Mouse (Mus musculus) olfactory bulb, adult 2 months (tissue): ENCODE results near the gene Picalm. TPM values are rescaled to one million over a fixed set of nuclear protein-coding genes. Genes with fewer than 3 reads are reported as not detected.
"Not testable (repeated sequence)": the region's sequence is repeated elsewhere in the genome, so short reads cannot be mapped to it uniquely, and the experiment has no call there.

Experiments used
- H3K27ac ChIP-seq: fragments of 200-500 bp; 2 replicates; pipeline ENCODE4 v1.5.1; 2012; ENCODE audit warnings: low read depth, low read length; ENCODE audit not compliant: insufficient read depth
- H3K4me1 ChIP-seq: fragments of 200-500 bp; 2 replicates; pipeline ENCODE4 v1.6.1; 2012; ENCODE audit warnings: low read length; ENCODE audit not compliant: control insufficient read depth, insufficient read depth
- H3K4me3 ChIP-seq: fragments of 200-500 bp; 2 replicates; pipeline ENCODE4 v1.5.1; 2012; ENCODE audit warnings: mild to moderate bottlenecking, low read depth, low read length, moderate library complexity; ENCODE audit not compliant: insufficient read depth
- CTCF ChIP-seq: fragments of 200-500 bp; IDR thresholded peaks from 2 replicates; pipeline ENCODE4 v1.5.1; 2012; ENCODE audit warnings: low read depth, mild to moderate bottlenecking, low read length, moderate library complexity; ENCODE audit not compliant: insufficient read depth
- POLR2A ChIP-seq: fragments of 200-500 bp; IDR thresholded peaks from 2 replicates; pipeline ENCODE4 v1.6.1; 2012; ENCODE audit warnings: mild to moderate bottlenecking, low read depth, low read length, moderate library complexity; ENCODE audit not compliant: insufficient read depth
- WGBS: fragments of 180-500 bp; shearing (Covaris S2); methylation state at CpG from one replicate; pipeline ENCODE4 v1.1.7; 2018; 5-methylcytosine and 5-hydroxymethylcytosine counted together
- polyA plus RNA-seq: library from polyadenylated mRNA; stranded (reverse); fragments of >200 nt; gene quantifications from 2 replicates; pipeline ENCODE4 v1.2.4, GENCODE M21; 2012; ENCODE audit warnings: low replicate concordance; ENCODE audit not compliant: missing spikeins, insufficient read depth, insufficient read length

The Picalm gene
- polyA plus RNA-seq, 1 experiment, result 64.3 TPM

- Histone ChIP-seq H3K27ac (no peak overlapping the region), H3K4me3 (no peak overlapping the region), H3K4me1 (no peaks in the 10 kb centered on the region)
- TF ChIP-seq CTCF (no peak), POLR2A (no peak)
Measured at GRCm38 (mm10) chr7:90145376-90145775, 15.4 kb downstream of the Picalm start.

- no peak overlapping the region for H3K4me3 ChIP-seq
- no peak for TF ChIP-seq POLR2A
- no peak for TF ChIP-seq CTCF
- H3K27ac ChIP-seq, result no peak overlapping the region
- no peaks in the 10 kb centered on the region for H3K4me1 ChIP-seq
- 55% methylated on average over 4 of the region's 4 CpGs for WGBS
Measured at GRCm38 (mm10) chr7:90145897-90146296, 15.9 kb downstream of the Picalm start.

DNA sequence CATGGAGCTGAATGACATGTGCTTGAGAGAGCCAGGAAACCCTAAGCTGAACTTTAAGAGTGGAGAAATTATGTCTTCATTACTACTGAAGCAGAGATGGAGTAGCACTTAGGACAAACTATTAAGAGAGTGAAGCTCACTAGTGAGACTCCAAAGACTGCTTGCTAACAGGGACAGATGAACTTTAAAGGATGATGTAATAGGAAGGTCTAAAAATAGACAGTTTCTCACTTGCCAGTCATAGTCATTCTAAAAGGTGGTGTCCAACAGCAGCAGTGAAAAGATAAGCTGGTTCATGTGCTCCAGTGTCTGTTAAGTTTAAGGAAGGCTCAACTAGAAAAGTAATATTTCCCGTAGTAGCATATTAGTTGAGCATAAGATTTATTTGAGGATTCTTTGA lies 16.3 kb downstream of the Picalm start:
- TF ChIP-seq POLR2A, result no peak
- TF ChIP-seq CTCF, result no peak
- no peak overlapping the region for H3K27ac ChIP-seq
- WGBS, result 79% methylated on average over 1 of the region's 1 CpGs
- no peak overlapping the region for H3K4me3 ChIP-seq
- H3K4me1 ChIP-seq, result no peaks in the 10 kb centered on the region

DNA sequence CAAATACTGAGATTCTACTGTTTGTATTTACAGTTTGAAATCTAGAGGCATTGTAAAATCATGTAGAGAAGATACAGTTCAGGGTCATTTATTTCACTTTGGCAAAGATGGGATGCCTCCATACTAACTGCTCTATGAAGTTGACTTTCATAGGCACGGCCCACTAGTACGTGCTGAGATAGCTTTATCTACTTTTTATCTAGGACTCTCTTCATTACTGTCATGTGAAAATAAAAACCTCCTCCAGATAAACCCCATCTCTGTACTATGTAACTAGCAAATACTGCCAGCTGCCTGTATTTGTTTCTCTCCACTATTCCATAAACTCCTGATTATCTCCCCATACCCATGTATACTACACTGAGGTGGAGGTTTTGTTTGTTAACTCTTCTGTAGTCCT lies 18.0 kb downstream of the Picalm start:
- TF ChIP-seq POLR2A (no peak), CTCF (no peak)
- 84% methylated on average over 2 of the region's 2 CpGs for WGBS

DNA sequence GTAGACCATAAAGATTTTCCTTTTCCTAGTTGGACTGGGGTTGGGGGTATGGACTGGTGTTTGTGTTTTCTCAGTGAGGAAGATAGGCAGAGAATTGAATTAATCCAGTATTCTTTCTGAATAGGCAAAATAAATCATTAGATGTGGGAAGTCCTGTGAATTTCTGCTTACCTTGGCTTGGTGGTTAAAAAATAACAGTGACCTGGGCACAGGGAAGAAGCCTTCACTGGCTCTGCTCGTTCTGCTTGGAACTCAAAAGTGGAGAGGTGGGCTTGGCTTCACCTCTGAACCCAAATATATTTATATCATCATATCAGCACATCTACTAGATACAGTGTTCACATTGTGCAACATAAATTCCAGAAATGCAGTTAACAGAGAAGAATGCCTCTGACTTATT lies 18.5 kb downstream of the Picalm start:
- no peak for TF ChIP-seq CTCF
- TF ChIP-seq POLR2A, result no peak
- H3K27ac ChIP-seq, result no peak overlapping the region
- H3K4me3 ChIP-seq, result no peak overlapping the region
- 71% methylated on average over 1 of the region's 1 CpGs for whole genome bisulfite sequencing
- no peaks in the 10 kb centered on the region for H3K4me1 ChIP-seq

More for the DNA sequence above, 18.0 kb downstream of the Picalm start:
- Histone ChIP-seq H3K27ac (no peak overlapping the region), H3K4me3 (no peak overlapping the region), H3K4me1 (no peaks in the 10 kb centered on the region)

DNA sequence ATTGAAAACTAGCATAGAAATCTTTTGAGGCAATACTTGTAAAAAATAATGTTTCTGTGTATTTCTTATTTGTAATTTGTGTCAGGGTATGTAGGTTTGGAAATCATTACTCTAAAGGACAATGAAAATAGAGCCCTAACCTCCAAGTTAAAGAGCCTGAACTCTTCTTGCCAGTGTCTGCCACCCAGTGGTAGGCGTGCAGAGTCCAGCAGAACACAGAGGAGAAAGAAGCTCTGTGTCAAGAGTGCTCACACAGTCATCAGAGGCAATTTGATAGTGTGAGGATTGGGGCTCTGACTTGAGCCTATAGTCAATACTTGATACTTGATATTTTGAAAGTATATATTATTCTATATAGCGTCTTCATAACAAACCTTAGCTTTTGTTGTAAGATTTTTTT lies 20.3 kb downstream of the Picalm start:
- WGBS, result 44% methylated on average over 2 of the region's 2 CpGs
- no peak overlapping the region for H3K27ac ChIP-seq
- TF ChIP-seq CTCF, result no peak
- no peak for TF ChIP-seq POLR2A
- no peak overlapping the region for H3K4me3 ChIP-seq
- no peaks in the 10 kb centered on the region for H3K4me1 ChIP-seq

GRCm38 (mm10) chr7:90158034-90158433 lies 28.0 kb downstream of the Picalm start:
- 69% methylated on average over 2 of the region's 2 CpGs for WGBS
- TF ChIP-seq POLR2A, result no peak
- no peak for TF ChIP-seq CTCF
- Histone ChIP-seq H3K27ac (no peak overlapping the region), H3K4me3 (no peak overlapping the region), H3K4me1 (no peaks in the 10 kb centered on the region)

- WGBS, result 88% methylated on average over 5 of the region's 5 CpGs
Measured at GRCm38 (mm10) chr7:90160598-90160997, 30.6 kb downstream of the Picalm start.

GRCm38 (mm10) chr7:90164276-90164675 lies 34.3 kb downstream of the Picalm start:
- no peak overlapping the region for H3K27ac ChIP-seq
- no peaks in the 10 kb centered on the region for H3K4me1 ChIP-seq
- TF ChIP-seq POLR2A, result no peak
- no peak for TF ChIP-seq CTCF
- H3K4me3 ChIP-seq, result no peak overlapping the region
- WGBS, result 91% methylated on average over 1 of the region's 1 CpGs

More at GRCm38 (mm10) chr7:90160598-90160997, 30.6 kb downstream of the Picalm start:
- H3K27ac ChIP-seq, result no peak overlapping the region
- no peak overlapping the region for H3K4me3 ChIP-seq
- TF ChIP-seq CTCF (no peak), POLR2A (no peak)
- no peaks in the 10 kb centered on the region for H3K4me1 ChIP-seq

- H3K4me3 ChIP-seq, result no peak overlapping the region
- H3K27ac ChIP-seq, result no peak overlapping the region
- H3K4me1 ChIP-seq, result no peaks in the 10 kb centered on the region
- 81% methylated on average over 1 of the region's 1 CpGs for WGBS
- TF ChIP-seq POLR2A, result no peak
- TF ChIP-seq CTCF, result no peak
Measured at GRCm38 (mm10) chr7:90165970-90166369, 36.0 kb downstream of the Picalm start.

- H3K27ac ChIP-seq, H3K4me3 ChIP-seq, H3K4me1 ChIP-seq: not testable (repeated sequence)
- 82% methylated on average over 10 of the region's 10 CpGs for WGBS
Measured at GRCm38 (mm10) chr7:90167777-90168176, 37.8 kb downstream of the Picalm start.
